Mouse (Mus musculus) bone marrow macrophage, adult 2 months (primary cell): ENCODE measurements around the gene Mdga2. TPM values are rescaled to one million over a fixed set of nuclear protein-coding genes. Genes with fewer than 3 reads are reported as not detected.

Experiments
- H3K27ac ChIP-seq: 2 replicates; pipeline ENCODE4 v1.5.1; 2012; ENCODE audit warnings: low read depth, low read length; ENCODE audit not compliant: insufficient read depth
- H3K4me1 ChIP-seq: 2 replicates; pipeline ENCODE4 v1.6.1; 2012; ENCODE audit warnings: low read length; ENCODE audit not compliant: control insufficient read depth, insufficient read depth
- H3K4me3 ChIP-seq: 2 replicates; pipeline ENCODE4 v1.5.1; 2012; ENCODE audit warnings: mild to moderate bottlenecking, low read length, moderate library complexity; ENCODE audit not compliant: insufficient read depth
- CTCF ChIP-seq: IDR thresholded peaks from 2 replicates; pipeline ENCODE4 v1.5.1; 2012; ENCODE audit warnings: low read depth, mild to moderate bottlenecking, low read length, moderate library complexity
- POLR2A ChIP-seq: IDR thresholded peaks from 2 replicates; pipeline ENCODE4 v1.6.1; 2012; ENCODE audit warnings: mild to moderate bottlenecking, low read depth, low read length, borderline replicate concordance
- polyA plus RNA-seq: library from polyadenylated mRNA; stranded (reverse); fragments of >200 nt; gene quantifications from 2 replicates; pipeline ENCODE4 v1.2.4, GENCODE M21; 2012; ENCODE audit not compliant: missing spikeins, insufficient read depth, insufficient read length

Gene Mdga2
- 0.43 TPM in 1 of 2 replicates, not detected in the other for polyA plus RNA-seq

GRCm38 (mm10) chr12:67222221-67223025, at the start of gene Mdga2:
Mdga2 (minus strand) TSS chr12:67222549.
- Histone ChIP-seq H3K27ac (no peak within 1 kb of the TSS), H3K4me1 (no peaks in the 10 kb centered on the region), H3K4me3 (no peak within 1 kb of the TSS)
- TF ChIP-seq CTCF (no peak), POLR2A (no peak)

- H3K4me1 ChIP-seq = no peaks in the 10 kb centered on the region
- no peak for TF ChIP-seq POLR2A
- no peak for TF ChIP-seq CTCF
- no peak overlapping the region for H3K27ac ChIP-seq
- H3K4me3 ChIP-seq = no peak overlapping the region
These were observed 45.1 kb upstream of the Mdga2 start for GRCm38 (mm10) chr12:67267409-67267808.

- TF ChIP-seq CTCF = no peak
- no peak for TF ChIP-seq POLR2A
- H3K4me3 ChIP-seq = no peak overlapping the region
- H3K4me1 ChIP-seq = no peaks in the 10 kb centered on the region
- no peak overlapping the region for H3K27ac ChIP-seq
These were observed 1.2 kb upstream of the Mdga2 start for GRCm38 (mm10) chr12:67223530-67223929.

GRCm38 (mm10) chr12:67221329-67222220, 774 bp downstream of the Mdga2 start:
- Histone ChIP-seq H3K4me1 (no peaks in the 10 kb centered on the region), H3K4me3 (no peak overlapping the region), H3K27ac (no peak overlapping the region)
- no peak for TF ChIP-seq POLR2A
- no peak for TF ChIP-seq CTCF

- H3K27ac ChIP-seq = no peak overlapping the region
These were observed 1.6 kb downstream of the Mdga2 start for GRCm38 (mm10) chr12:67220641-67221231.

GRCm38 (mm10) chr12:67220041-67220440, 2.3 kb downstream of the Mdga2 start:
- TF ChIP-seq POLR2A (no peak), CTCF (no peak)
- Histone ChIP-seq H3K4me3 (no peak overlapping the region), H3K27ac (no peak overlapping the region), H3K4me1 (no peaks in the 10 kb centered on the region)

More at GRCm38 (mm10) chr12:67220641-67221231, 1.6 kb downstream of the Mdga2 start:
- no peaks in the 10 kb centered on the region for H3K4me1 ChIP-seq
- no peak overlapping the region for H3K4me3 ChIP-seq
- no peak for TF ChIP-seq CTCF
- TF ChIP-seq POLR2A = no peak

- TF ChIP-seq POLR2A (no peak), CTCF (no peak)
- H3K4me1 ChIP-seq = no peaks in the 10 kb centered on the region
- no peak overlapping the region for H3K27ac ChIP-seq
- no peak overlapping the region for H3K4me3 ChIP-seq
These were observed 2.8 kb downstream of the Mdga2 start for GRCm38 (mm10) chr12:67219564-67219963.

- TF ChIP-seq CTCF (no peak), POLR2A (no peak)
- Histone ChIP-seq H3K4me3 (no peak overlapping the region), H3K4me1 (no peaks in the 10 kb centered on the region), H3K27ac (no peak overlapping the region)
These were observed 9.5 kb downstream of the Mdga2 start for GRCm38 (mm10) chr12:67212801-67213200.

- no peak for TF ChIP-seq POLR2A
- TF ChIP-seq CTCF = no peak
- H3K4me3 ChIP-seq = no peak overlapping the region
- H3K4me1 ChIP-seq = no peaks in the 10 kb centered on the region
These were observed 44.2 kb downstream of the Mdga2 start for GRCm38 (mm10) chr12:67178155-67178554.

GRCm38 (mm10) chr12:67156569-67157237, 65.6 kb downstream of the Mdga2 start:
- H3K4me3 ChIP-seq = no peak overlapping the region
- no peaks in the 10 kb centered on the region for H3K4me1 ChIP-seq
- H3K27ac ChIP-seq = no peak overlapping the region
- no peak for TF ChIP-seq POLR2A
- no peak for TF ChIP-seq CTCF

More at GRCm38 (mm10) chr12:67178155-67178554, 44.2 kb downstream of the Mdga2 start:
- no peak overlapping the region for H3K27ac ChIP-seq
